Mouse (Mus musculus) heart, adult 2 months (tissue): Measurements from ENCODE around the gene Samd5.

Source experiments
- CTCF ChIP-seq: fragments of 200-600 bp; IDR thresholded peaks from 2 replicates; pipeline ENCODE4 v1.8.1; 2022; ENCODE audit warnings: antibody characterized with exemption, mild to moderate bottlenecking, moderate library complexity
- POLR2A ChIP-seq: fragments of 200-500 bp; IDR thresholded peaks from 2 replicates; pipeline ENCODE4 v1.6.1; 2011; ENCODE audit warnings: mild to moderate bottlenecking, low read depth, low read length, control low read depth; ENCODE audit not compliant: insufficient read depth

DNA sequence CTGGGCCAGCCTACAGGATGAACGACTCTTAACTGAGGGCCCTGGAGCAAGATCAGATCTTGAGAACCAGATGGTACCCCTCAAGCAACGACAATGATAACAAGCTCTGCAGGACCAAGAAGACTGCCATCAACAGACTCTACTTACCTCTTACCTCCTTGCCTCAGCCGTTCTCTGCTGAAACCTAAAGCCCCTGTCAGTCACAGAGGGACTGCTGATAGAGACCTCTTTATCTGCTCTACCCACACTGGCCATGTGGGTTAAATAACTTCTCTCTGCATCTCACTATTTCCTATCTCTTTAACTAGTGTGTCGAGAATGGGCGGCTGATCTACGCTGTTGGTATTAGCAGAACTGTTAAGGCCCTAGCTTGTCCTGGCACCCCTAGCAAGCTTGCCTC, 5.9 kb upstream of the Samd5 start:
- TF ChIP-seq CTCF (no peak), POLR2A (no peak)
